Mouse (Mus musculus): Measurements from ENCODE around the gene Cntd1. TPM values are rescaled to one million over a fixed set of nuclear protein-coding genes. Genes with fewer than 3 reads are reported as not detected.

The Cntd1 gene
- polyA plus RNA-seq, 1 experiment from 2014 or later = 0.91 TPM

DNA sequence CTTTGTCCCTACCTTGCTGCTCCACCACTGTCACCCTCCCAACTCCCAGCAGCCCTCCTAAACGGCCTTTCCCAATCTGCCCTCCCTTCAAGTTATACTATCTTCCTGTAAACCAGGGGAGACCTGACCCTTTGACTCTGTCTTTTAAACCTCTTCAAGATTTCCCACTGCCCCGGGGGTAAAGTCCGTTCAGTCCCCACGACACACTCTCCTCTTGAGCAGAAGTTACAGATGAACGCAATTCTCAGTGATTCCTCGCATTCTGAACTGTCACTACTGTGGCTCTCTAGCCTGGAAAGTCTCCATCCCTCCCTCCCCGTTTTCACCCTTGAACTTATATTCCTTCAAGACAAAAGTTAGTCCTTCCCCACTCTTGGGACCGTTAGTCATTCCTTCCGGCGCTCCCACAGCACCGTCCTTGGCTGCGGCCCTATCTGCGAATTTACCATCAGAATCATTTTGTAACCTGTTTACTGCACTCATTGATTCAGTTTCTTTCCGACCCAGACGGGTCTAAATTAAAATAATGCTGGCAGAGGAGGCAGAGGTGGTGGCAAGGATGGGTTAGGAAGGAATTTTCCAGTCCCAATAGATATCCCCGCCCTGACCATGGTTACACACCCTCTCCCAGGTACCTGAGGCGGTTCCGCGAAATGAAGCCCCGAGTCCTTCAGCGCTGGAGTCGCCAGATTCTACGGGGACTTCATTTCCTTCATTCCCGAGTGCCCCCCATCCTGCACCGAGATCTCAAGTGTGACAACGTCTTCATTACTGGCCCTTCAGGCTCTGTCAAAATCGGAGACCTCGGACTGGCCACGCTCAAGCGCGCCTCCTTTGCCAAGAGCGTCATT is 15.4 kb upstream of the Cntd1 start:
- Histone ChIP-seq H3K9me3 (ENCODE audit: control insufficient read depth, low read length) (no peaks in the 10 kb centered on the region), H3K4me3 (replicated peaks; ENCODE audit: low read length) (0 out of 2 replicates have a peak overlapping the region, but pooled peaks have one; percentile 4), H3K9ac (no peak overlapping the region), H3K27ac (no peak overlapping the region), H3K27me3 (ENCODE audit: control insufficient read depth, insufficient read depth, low read length) (peaks cover 54% of the 10 kb centered on the region), H3K4me2 (replicated peaks) (no peak overlapping the region), H3K36me3 (replicated peaks; ENCODE audit: control insufficient read depth, insufficient read depth) (0 out of 2 replicates have a peak, but pooled peaks cover 7% of the 10 kb centered on the region), H3K4me1 (replicated peaks; ENCODE audit: control insufficient read depth, insufficient read depth, low read length) (peaks cover 33% of the 10 kb centered on the region; the same call in 1 of the 2 replicates)
- DNase-seq (ENCODE audit: low spot score) = no peak
- 3% methylated on average over 32 of the region's 32 CpGs for WGBS
- no peak for ATAC-seq (ENCODE audit: low FRiP score)

DNA sequence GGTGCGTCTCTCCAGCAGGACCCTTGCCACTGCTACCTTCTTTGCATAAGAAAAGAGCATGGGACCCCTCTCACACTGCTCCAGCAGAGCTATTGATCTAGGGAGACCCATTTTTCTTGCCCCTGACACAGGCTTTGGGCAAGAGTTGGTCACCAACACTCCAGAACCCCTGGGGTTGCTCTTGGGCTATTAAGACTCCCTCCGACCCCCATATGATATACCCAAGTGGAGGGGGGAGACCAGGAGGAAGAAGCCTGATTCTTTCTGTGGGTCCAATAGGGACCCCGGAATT is 14.9 kb upstream of the Cntd1 start:
- 0 out of 2 replicates have a peak, but pooled peaks cover 4% of the 10 kb centered on the region for H3K36me3 ChIP-seq (replicated peaks; ENCODE audit: control insufficient read depth, insufficient read depth)
- no peak overlapping the region for H3K9ac ChIP-seq
- H3K27me3 ChIP-seq (ENCODE audit: control insufficient read depth, insufficient read depth, low read length) = peaks cover 54% of the 10 kb centered on the region
- H3K9me3 ChIP-seq (ENCODE audit: control insufficient read depth, low read length) = no peaks in the 10 kb centered on the region
- no peak overlapping the region for H3K4me2 ChIP-seq (replicated peaks)
- WGBS = 6% methylated on average over 3 of the region's 3 CpGs
- H3K4me1 ChIP-seq (replicated peaks; ENCODE audit: control insufficient read depth, insufficient read depth, low read length) = peaks cover 33% of the 10 kb centered on the region; the same call in 1 of the 2 replicates
- 0 out of 2 replicates have a peak overlapping the region, but pooled peaks have one; percentile 4 for H3K4me3 ChIP-seq (replicated peaks; ENCODE audit: low read length)
- DNase-seq (ENCODE audit: low spot score) (no peak), ATAC-seq (ENCODE audit: low FRiP score) (no peak)
- no peak overlapping the region for H3K27ac ChIP-seq

GRCm38 (mm10) chr11:101264954-101265471 is 13.8 kb upstream of the Cntd1 start:
- H3K27me3 ChIP-seq (ENCODE audit: control insufficient read depth, insufficient read depth, low read length) = peaks cover 49% of the 10 kb centered on the region
- ATAC-seq (ENCODE audit: low FRiP score) = no peak
- no peaks in the 10 kb centered on the region for H3K36me3 ChIP-seq (replicated peaks; ENCODE audit: control insufficient read depth, insufficient read depth)
- no peak for DNase-seq (ENCODE audit: low spot score)
- no peak overlapping the region for H3K27ac ChIP-seq
- H3K9ac ChIP-seq = peak overlapping the region; percentile 44
- peaks cover 27% of the 10 kb centered on the region; the same call in 1 of the 2 replicates for H3K4me1 ChIP-seq (replicated peaks; ENCODE audit: control insufficient read depth, insufficient read depth, low read length)
- H3K9me3 ChIP-seq (ENCODE audit: control insufficient read depth, low read length) = no peaks in the 10 kb centered on the region
- peak overlapping the region; percentile 46 for H3K4me2 ChIP-seq (replicated peaks)
- 2% methylated on average over 31 of the region's 31 CpGs for WGBS
- H3K4me3 ChIP-seq (replicated peaks; ENCODE audit: low read length) = peak overlapping the region; percentile 25

DNA sequence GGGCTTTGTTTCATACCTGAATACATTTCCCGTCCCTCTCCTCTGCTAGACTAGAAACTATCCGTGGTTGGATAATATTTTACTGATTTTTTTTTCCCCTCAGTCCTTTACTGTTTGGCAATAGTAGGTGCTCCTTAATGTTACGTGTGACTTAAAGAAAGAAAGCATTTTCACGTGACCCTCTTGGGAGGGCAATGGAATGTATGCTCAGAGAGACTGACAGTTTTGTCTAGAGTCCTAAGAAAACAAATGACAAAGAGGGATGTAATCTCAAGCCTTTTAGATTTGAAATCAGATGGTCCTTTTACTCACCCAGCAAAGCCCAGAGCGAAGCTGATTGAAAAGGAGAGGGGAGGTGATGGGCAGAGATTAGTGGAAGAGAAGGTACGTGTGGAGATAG is 12.9 kb upstream of the Cntd1 start:
- DNase-seq (ENCODE audit: low spot score) (no peak), ATAC-seq (ENCODE audit: low FRiP score) (no peak)
- H3K4me2 ChIP-seq (replicated peaks) = peak overlapping the region; percentile 46
- H3K27me3 ChIP-seq (ENCODE audit: control insufficient read depth, insufficient read depth, low read length) = peaks cover 45% of the 10 kb centered on the region
- H3K36me3 ChIP-seq (replicated peaks; ENCODE audit: control insufficient read depth, insufficient read depth) = no peaks in the 10 kb centered on the region
- H3K9ac ChIP-seq = no peak overlapping the region
- H3K27ac ChIP-seq = no peak overlapping the region
- peak overlapping the region; percentile 25; the same call in 1 of the 2 replicates for H3K4me3 ChIP-seq (replicated peaks; ENCODE audit: low read length)
- H3K4me1 ChIP-seq (replicated peaks; ENCODE audit: control insufficient read depth, insufficient read depth, low read length) = peaks cover 19% of the 10 kb centered on the region; the same call in 1 of the 2 replicates
- 18% methylated on average over 6 of the region's 6 CpGs for WGBS
- no peaks in the 10 kb centered on the region for H3K9me3 ChIP-seq (ENCODE audit: control insufficient read depth, low read length)

GRCm38 (mm10) chr11:101269577-101270116 is 9.2 kb upstream of the Cntd1 start:
- DNase-seq (ENCODE audit: low spot score) = peak; percentile 40
- Histone ChIP-seq H3K27ac (no peak overlapping the region), H3K4me3 (replicated peaks; ENCODE audit: low read length) (no peak overlapping the region), H3K9me3 (ENCODE audit: control insufficient read depth, low read length) (no peaks in the 10 kb centered on the region), H3K9ac (0 out of 2 replicates have a peak overlapping the region, but pooled peaks have one; percentile 26), H3K4me2 (replicated peaks) (no peak overlapping the region), H3K4me1 (replicated peaks; ENCODE audit: control insufficient read depth, insufficient read depth, low read length) (0 out of 2 replicates have a peak, but pooled peaks cover 7% of the 10 kb centered on the region), H3K27me3 (ENCODE audit: control insufficient read depth, insufficient read depth, low read length) (peaks cover 11% of the 10 kb centered on the region), H3K36me3 (replicated peaks; ENCODE audit: control insufficient read depth, insufficient read depth) (no peaks in the 10 kb centered on the region)
- ATAC-seq (ENCODE audit: low FRiP score) = no peak
- WGBS = 41% methylated on average over 10 of the region's 10 CpGs

DNA sequence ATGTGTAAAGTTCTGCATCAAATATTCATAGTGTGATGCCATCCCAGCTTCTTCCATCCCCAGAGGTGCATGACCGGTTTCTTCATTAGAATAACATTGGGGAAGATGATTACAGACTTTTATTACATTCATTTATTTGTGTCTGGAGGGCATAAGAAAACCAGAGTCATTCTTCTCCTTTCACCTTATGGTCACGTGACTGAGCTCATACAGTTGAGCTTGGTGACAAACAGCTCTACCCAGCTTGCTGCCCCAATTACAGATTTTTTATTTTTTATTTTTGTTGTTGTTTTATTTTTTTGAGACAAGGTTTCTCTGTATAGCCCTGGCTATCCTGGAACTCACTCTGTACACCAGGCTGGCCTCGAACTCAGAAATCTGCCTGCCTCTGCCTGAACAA is 6.4 kb upstream of the Cntd1 start:
- DNase-seq (ENCODE audit: low spot score) (no peak), ATAC-seq (ENCODE audit: low FRiP score) (no peak)
- no peak overlapping the region for H3K4me3 ChIP-seq (replicated peaks; ENCODE audit: low read length)
- H3K4me1 ChIP-seq (replicated peaks; ENCODE audit: control insufficient read depth, insufficient read depth, low read length) = peaks cover 3% of the 10 kb centered on the region
- no peaks in the 10 kb centered on the region for H3K27me3 ChIP-seq (ENCODE audit: control insufficient read depth, insufficient read depth, low read length)
- no peak overlapping the region for H3K9ac ChIP-seq
- 84% methylated on average over 3 of the region's 3 CpGs for WGBS
- H3K9me3 ChIP-seq (ENCODE audit: control insufficient read depth, low read length) = no peaks in the 10 kb centered on the region
- H3K36me3 ChIP-seq (replicated peaks; ENCODE audit: control insufficient read depth, insufficient read depth) = no peaks in the 10 kb centered on the region
- no peak overlapping the region for H3K27ac ChIP-seq
- no peak overlapping the region for H3K4me2 ChIP-seq (replicated peaks)

GRCm38 (mm10) chr11:101275309-101275708 is 3.5 kb upstream of the Cntd1 start:
- no peaks in the 10 kb centered on the region for H3K27me3 ChIP-seq (ENCODE audit: control insufficient read depth, insufficient read depth, low read length)
- no peak overlapping the region for H3K4me3 ChIP-seq (replicated peaks; ENCODE audit: low read length)
- no peaks in the 10 kb centered on the region for H3K9me3 ChIP-seq (ENCODE audit: control insufficient read depth, low read length)
- 79% methylated on average over 4 of the region's 4 CpGs for WGBS
- no peaks in the 10 kb centered on the region for H3K36me3 ChIP-seq (replicated peaks; ENCODE audit: control insufficient read depth, insufficient read depth)
- H3K4me2 ChIP-seq (replicated peaks) = no peak overlapping the region
- peaks cover 13% of the 10 kb centered on the region for H3K4me1 ChIP-seq (replicated peaks; ENCODE audit: control insufficient read depth, insufficient read depth, low read length)
- no peak overlapping the region for H3K9ac ChIP-seq
- ATAC-seq (ENCODE audit: low FRiP score) (no peak), DNase-seq (ENCODE audit: low spot score) (no peak)
- no peak overlapping the region for H3K27ac ChIP-seq

DNA sequence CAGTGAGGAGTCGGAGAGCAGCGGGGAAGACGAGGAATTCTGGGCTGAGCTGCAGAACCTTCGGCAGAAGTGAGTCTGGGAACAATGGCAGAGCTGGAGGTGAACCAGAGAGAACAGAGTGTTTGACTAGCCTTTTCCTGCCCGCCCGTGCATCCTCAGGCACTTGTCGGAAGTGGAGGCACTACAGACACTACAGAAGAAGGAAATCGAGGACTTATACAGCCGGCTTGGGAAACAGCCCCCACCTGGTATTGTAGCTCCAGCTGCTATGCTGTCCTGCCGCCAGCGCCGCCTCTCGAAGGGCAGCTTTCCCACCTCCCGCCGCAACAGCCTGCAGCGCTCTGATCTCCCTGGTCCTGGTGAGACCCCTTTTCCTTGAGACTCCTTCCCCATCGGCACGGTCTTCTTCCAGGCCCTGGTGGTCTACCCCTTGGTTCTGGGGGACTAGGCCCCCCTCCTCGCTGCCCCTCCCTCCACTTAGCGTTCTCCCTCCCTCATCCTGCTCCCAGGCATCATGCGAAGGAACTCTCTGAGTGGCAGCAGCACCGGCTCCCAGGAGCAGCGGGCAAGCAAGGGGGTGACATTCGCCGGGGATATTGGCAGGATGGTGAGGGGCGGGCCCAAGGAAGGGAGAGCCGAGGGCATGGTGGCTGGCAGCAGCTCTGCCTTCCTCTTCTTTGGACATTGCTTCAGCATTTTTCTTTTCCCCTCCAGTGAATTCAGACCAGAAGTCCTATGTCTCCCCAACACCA is 2.3 kb upstream of the Cntd1 start:
- DNase-seq (ENCODE audit: low spot score) (no peak), ATAC-seq (ENCODE audit: low FRiP score) (no peak)
- Histone ChIP-seq H3K36me3 (replicated peaks; ENCODE audit: control insufficient read depth, insufficient read depth) (no peaks in the 10 kb centered on the region), H3K9ac (no peak overlapping the region), H3K9me3 (ENCODE audit: control insufficient read depth, low read length) (no peaks in the 10 kb centered on the region), H3K27ac (no peak overlapping the region), H3K27me3 (ENCODE audit: control insufficient read depth, insufficient read depth, low read length) (no peaks in the 10 kb centered on the region), H3K4me1 (replicated peaks; ENCODE audit: control insufficient read depth, insufficient read depth, low read length) (peaks cover 13% of the 10 kb centered on the region), H3K4me2 (replicated peaks) (peak overlapping the region; percentile 16; the same call in 1 of the 2 replicates), H3K4me3 (replicated peaks; ENCODE audit: low read length) (no peak overlapping the region)
- WGBS = 24% methylated on average over 27 of the region's 27 CpGs
